In the genomic region with DNA sequence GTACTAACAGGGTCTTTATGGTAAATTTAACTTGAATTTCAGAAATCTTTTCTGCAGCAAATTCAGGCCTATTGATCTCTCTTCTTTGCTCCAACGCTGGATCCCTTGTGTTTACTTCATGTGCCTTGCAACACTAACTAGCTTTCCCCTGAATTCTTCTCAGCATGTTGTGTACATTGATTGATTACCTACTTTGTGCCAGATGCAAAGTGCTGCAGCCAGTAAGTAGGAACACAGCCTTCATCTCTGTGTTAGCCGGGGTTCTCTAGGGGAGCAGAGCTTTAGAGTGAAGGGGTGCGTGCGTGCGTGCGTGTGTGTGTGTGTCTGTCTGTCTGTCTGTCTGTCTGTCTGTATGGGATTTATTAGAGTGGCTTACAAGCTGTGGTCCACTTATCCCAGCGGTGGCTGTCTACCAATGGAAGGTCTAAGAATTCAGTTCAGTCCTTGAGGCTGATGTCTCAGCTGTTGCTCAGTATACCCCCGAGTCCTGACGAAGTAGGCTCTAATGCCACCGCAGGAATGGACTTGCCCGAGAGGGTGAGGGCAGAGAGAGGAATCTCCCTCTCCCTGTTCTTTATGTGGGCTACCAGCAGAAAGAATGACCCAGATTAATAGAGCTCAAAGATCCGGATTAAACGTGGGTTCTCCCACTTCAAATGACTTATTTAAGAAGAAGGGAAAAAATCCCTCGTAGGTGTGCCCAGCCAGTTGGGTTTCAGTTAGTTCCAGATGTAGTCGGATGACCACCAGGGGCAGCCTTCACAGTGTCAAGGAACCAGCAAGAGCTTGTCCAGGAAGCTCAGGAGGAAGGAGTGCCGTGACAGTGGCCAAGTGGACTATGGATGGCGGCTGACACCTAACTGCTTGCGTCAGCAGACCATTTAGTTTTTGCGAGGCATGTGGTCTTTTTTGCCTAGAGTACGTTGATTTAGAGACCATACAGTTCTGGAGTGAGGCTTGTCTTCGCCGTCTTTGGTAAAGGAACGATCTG, we compare ENCODE assay signal across 12 mouse cellular contexts. TPM values are rescaled to one million over a fixed set of nuclear protein-coding genes. Genes with fewer than 3 reads are reported as not detected.
A peak's percentile ranks its signal among the peaks of the same experiment; 100 is the strongest.
DNase-seq lines count a peak whose midpoint lies in the region; ATAC-seq lines count a peak whose summit lies in the region.
"Had no signal": no experiment of that assay in that cellular context is flagged by ENCODE, and none has a peak within 500 bp of the region (broad histone marks: within the 10 kb centered on the region; RNA-seq: fewer than 3 reads in every experiment).

No protein-coding gene starts in this region.

- no peaks in the 10 kb centered on the region for H3K9me3 ChIP-seq in hindbrain, embryonic 11.5 days (ENCODE audit: control insufficient read depth, low read length)
- H3K9me3 ChIP-seq in hindbrain, embryonic 10.5 days = no peaks in the 10 kb centered on the region
- no peaks in the 10 kb centered on the region for H3K9me3 ChIP-seq in neural tube, embryonic 11.5 days (ENCODE audit: control insufficient read depth, low read length)

- peaks cover 4% of the 10 kb centered on the region; the same call in 1 of the 2 replicates for H3K36me3 ChIP-seq in hindbrain, embryonic 11.5 days (ENCODE audit: control insufficient read depth, insufficient read depth, low read length)
- H3K36me3 ChIP-seq in hindbrain, embryonic 10.5 days = peaks cover 88% of the 10 kb centered on the region
- H3K36me3 ChIP-seq in neural tube, embryonic 11.5 days (ENCODE audit: control insufficient read depth, insufficient read depth, low read length) = peaks cover 4% of the 10 kb centered on the region

- H3K27me3 ChIP-seq in hindbrain, embryonic 11.5 days (ENCODE audit: control insufficient read depth, insufficient read depth, low read length) = no peaks in the 10 kb centered on the region
- H3K27me3 ChIP-seq in hindbrain, embryonic 10.5 days (ENCODE audit: insufficient read depth, poor library complexity, severe bottlenecking) = no peaks in the 10 kb centered on the region
- no peaks in the 10 kb centered on the region for H3K27me3 ChIP-seq in neural tube, embryonic 11.5 days (ENCODE audit: control insufficient read depth, insufficient read depth, low read length)

- H3K9ac ChIP-seq in hindbrain, embryonic 11.5 days (ENCODE audit: low read depth, low read length) = no peak overlapping the region
- no peak overlapping the region for H3K9ac ChIP-seq in neural tube, embryonic 11.5 days (ENCODE audit: low read length)

- H3K27ac ChIP-seq in hindbrain, embryonic 11.5 days (ENCODE audit: low read depth, low read length) = 0 out of 2 replicates have a peak overlapping the region, but pooled peaks have one; percentile 1
- H3K27ac ChIP-seq in hindbrain, embryonic 10.5 days = no peak overlapping the region
- no peak overlapping the region for H3K27ac ChIP-seq in neural tube, embryonic 11.5 days (ENCODE audit: low read depth, low read length)
- H3K27ac ChIP-seq: gastrocnemius, adult 2 months had no signal

- WGBS in hindbrain, embryonic 11.5 days = 74% methylated on average over 23 of the region's 23 CpGs
- WGBS in hindbrain, embryonic 10.5 days = 82% methylated on average over 23 of the region's 23 CpGs
- 75% methylated on average over 23 of the region's 23 CpGs for WGBS in neural tube, embryonic 11.5 days

- no peak overlapping the region for H3K4me3 ChIP-seq in hindbrain, embryonic 11.5 days (ENCODE audit: low read depth, low read length)
- H3K4me3 ChIP-seq in hindbrain, embryonic 10.5 days = no peak overlapping the region
- H3K4me3 ChIP-seq in neural tube, embryonic 11.5 days (ENCODE audit: low read depth, low read length) = no peak overlapping the region
- H3K4me3 ChIP-seq: erythroblast, embryonic 14.5 days; gastrocnemius, adult 2 months had no signal

- ATAC-seq in hindbrain, embryonic 11.5 days (ENCODE audit: low FRiP score) = peak; percentile 70
- ATAC-seq in neural tube, embryonic 11.5 days (ENCODE audit: insufficient read depth, low FRiP score, low TSS enrichment) = peak; percentile 77
- ATAC-seq in inflammation-experienced regulatory T-cells, adult 6 months = no peak
- no peak for ATAC-seq in erythroblast, adult 5-6 weeks (replicated peaks; ENCODE audit: low FRiP score, poor library complexity, severe bottlenecking)

- peak; percentile 30 for DNase-seq in hindbrain, embryonic 11.5 days (ENCODE audit: low spot score)
- DNase-seq in hindbrain, embryonic 10.5 days (ENCODE audit: low spot score) = no peak
- no peak for DNase-seq in neural tube, embryonic 11.5 days (ENCODE audit: low spot score)
- DNase-seq in neural tube, embryonic 10.5 days (ENCODE audit: extremely low spot score, low spot score) = no peak
- DNase-seq in kidney, adult 9 months = peak; percentile 77
- DNase-seq in yolk sac, embryonic 10.5 days (ENCODE audit: low spot score) = peak; percentile 22
- DNase-seq: cerebellum, adult 11-12 months; gastrocnemius, adult 2 months; lung, postnatal 4 days had no signal

- H3K4me1 ChIP-seq in hindbrain, embryonic 11.5 days (replicated peaks; ENCODE audit: control insufficient read depth, insufficient read depth, low read length) = no peaks in the 10 kb centered on the region
- H3K4me1 ChIP-seq in hindbrain, embryonic 10.5 days (replicated peaks) = no peaks in the 10 kb centered on the region; the same call in 1 of the 2 replicates
- H3K4me1 ChIP-seq in neural tube, embryonic 11.5 days (ENCODE audit: control insufficient read depth, insufficient read depth, low read length) = 0 out of 2 replicates have a peak, but pooled peaks cover 3% of the 10 kb centered on the region

- H3K4me2 ChIP-seq in hindbrain, embryonic 11.5 days (replicated peaks; ENCODE audit: low read depth, low read length) = no peak overlapping the region
- no peak overlapping the region for H3K4me2 ChIP-seq in neural tube, embryonic 11.5 days (ENCODE audit: low read depth)

RNA-seq across cellular contexts. Expression of a gene that starts 27.1 kb away (rescaled TPM):
- polyA plus RNA-seq in hindbrain, embryonic 11.5 days (2014; fragmentation: Nextera tagmentation; extraction: Ambion mirVana) = 32.1 and 33.6 TPM in 2 replicates
- 31.6 and 32.0 TPM in 2 replicates for polyA plus RNA-seq in hindbrain, embryonic 10.5 days (2016; fragmentation: Nextera tagmentation; extraction: Ambion mirVana)
- polyA plus RNA-seq in neural tube, embryonic 11.5 days (2014; fragmentation: Nextera tagmentation; extraction: Ambion mirVana) = 33.5 and 34.2 TPM in 2 replicates
- polyA plus RNA-seq in inflammation-experienced regulatory T-cells, adult 6 months (2017; shearing (Covaris generic)) = 10 to 100 TPM; 10.4 to 15.7 (median 13.7) TPM
- total RNA-seq in erythroblast, adult 5-6 weeks (2015; ENCODE audit: low replicate concordance) = 6.1 and 14.0 TPM in 2 replicates
- total RNA-seq in erythroblast, adult 5-6 weeks (2017; ENCODE audit: low replicate concordance) = 6.6 and 10.5 TPM in 2 replicates

Comparison
In these comparisons a context has a peak if more than half of its experiments do, and no peak if none do; other contexts are left out.
1. DNase-seq: peak in hindbrain, embryonic 11.5 days (single experiment), kidney, adult 9 months (single experiment) and yolk sac, embryonic 10.5 days (single experiment); none in hindbrain, embryonic 10.5 days (single experiment), neural tube, embryonic 11.5 days (single experiment) and neural tube, embryonic 10.5 days (single experiment).
2. ATAC-seq: peak in hindbrain, embryonic 11.5 days (single experiment) and neural tube, embryonic 11.5 days (single experiment); none in inflammation-experienced regulatory T-cells, adult 6 months (single experiment) and erythroblast, adult 5-6 weeks (single experiment).